Mouse (Mus musculus): Measurements from ENCODE around the gene Dbil5.

Gene Dbil5

GRCm38 (mm10) chr11:76236136-76236535 is 18.7 kb downstream of the Dbil5 start:
- no peak for DNase-seq (ENCODE audit: low spot score)

DNA sequence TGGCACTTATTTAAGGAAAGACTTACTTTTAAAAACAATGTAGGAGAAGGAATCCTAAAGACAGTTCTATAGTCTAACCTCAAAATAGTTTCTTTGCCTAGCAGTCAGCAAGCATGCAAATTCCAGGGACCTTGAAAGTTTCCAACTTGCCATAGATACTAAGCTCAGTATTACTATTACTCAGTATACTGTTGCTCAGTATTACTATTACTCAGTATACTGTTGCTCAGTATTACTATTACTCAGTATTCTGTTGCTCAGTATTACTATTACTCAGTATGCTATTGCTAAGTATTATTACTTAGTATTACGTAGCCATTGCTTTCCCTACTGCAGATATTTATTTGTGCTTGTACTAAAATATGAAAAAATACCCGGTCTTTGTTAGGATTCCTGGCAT is 22.3 kb downstream of the Dbil5 start:
- no peak for DNase-seq (ENCODE audit: low spot score)

GRCm38 (mm10) chr11:76242901-76243810 is 25.7 kb downstream of the Dbil5 start, which contains the start of the genes Mrm3 and Glod4:
Mrm3 (plus strand) TSS chr11:76243715.
Glod4 (minus strand) TSS chr11:76243725.
- DNase-seq (ENCODE audit: low spot score) = peak; percentile 92

- DNase-seq (ENCODE audit: low spot score) = no peak
Measured at GRCm38 (mm10) chr11:76243811-76244546, 26.6 kb downstream of the Dbil5 start.

GRCm38 (mm10) chr11:76246439-76246838 is 29.0 kb downstream of the Dbil5 start:
- no peak for DNase-seq (ENCODE audit: low spot score)

GRCm38 (mm10) chr11:76247239-76247638 is 29.8 kb downstream of the Dbil5 start:
- DNase-seq (ENCODE audit: low spot score) = no peak

DNA sequence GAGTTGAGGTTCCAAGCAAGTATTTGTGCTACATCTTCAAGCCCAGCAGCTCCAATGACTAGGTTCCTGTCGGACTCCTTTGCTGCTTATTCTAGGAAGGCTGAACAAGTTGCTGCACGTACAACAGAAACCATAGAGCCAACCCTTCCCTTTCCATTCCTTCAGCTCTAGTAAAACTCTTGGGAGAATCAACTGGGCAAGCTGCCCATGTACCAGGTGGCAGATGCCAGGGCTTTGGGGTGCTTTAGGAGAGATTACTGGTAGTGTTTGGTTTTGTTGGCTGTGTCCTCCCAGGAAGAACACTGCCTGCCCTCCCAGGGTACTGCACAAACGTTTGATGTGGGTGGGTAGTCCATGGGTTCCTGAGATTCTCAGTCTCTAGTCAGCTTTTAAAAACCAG is 34.6 kb downstream of the Dbil5 start:
- DNase-seq (ENCODE audit: low spot score) = no peak

DNA sequence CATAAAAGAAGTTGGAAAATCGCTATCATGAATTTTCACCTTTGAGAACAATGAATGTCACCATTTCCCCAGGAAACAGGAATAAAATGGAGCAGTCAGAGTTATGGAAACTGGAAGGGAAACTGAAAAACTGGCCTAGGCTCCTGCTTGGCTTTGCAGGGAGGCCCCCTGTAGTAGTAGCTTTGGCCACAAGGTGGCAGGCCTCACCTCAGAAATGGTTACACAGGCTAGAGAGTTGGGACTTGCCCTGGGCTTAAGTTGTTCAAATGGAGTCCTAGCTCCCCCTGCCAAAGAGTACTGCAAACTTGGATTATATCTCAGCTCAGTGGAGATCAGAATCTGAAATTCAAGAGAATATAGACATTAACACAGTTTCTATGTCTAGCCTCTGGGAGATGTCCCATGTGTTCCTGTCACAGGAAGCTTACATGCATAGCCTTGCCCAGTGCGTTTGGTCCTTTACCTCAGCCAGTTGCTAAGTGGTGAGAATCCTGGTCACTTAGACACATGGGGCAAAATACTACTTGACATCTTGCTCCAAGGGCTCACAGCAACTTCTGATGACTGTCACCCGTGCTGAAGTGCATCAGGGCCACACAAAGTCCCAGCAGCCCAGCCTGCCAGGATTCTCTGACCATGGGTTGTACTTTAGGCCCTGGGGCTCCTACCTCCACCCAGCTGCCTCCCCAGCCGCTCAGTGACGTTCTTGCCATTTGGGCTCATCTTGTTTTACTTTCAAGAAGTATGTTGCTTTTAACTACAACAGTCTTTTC is 35.9 kb downstream of the Dbil5 start:
- DNase-seq (ENCODE audit: low spot score) = peak; percentile 78

- DNase-seq (ENCODE audit: low spot score) = no peak
Measured at GRCm38 (mm10) chr11:76253918-76254264, 36.5 kb downstream of the Dbil5 start.

GRCm38 (mm10) chr11:76255431-76256001 is 38.1 kb downstream of the Dbil5 start:
- DNase-seq (ENCODE audit: low spot score) = no peak

GRCm38 (mm10) chr11:76256129-76256528 is 38.7 kb downstream of the Dbil5 start:
- no peak for DNase-seq (ENCODE audit: low spot score)

DNA sequence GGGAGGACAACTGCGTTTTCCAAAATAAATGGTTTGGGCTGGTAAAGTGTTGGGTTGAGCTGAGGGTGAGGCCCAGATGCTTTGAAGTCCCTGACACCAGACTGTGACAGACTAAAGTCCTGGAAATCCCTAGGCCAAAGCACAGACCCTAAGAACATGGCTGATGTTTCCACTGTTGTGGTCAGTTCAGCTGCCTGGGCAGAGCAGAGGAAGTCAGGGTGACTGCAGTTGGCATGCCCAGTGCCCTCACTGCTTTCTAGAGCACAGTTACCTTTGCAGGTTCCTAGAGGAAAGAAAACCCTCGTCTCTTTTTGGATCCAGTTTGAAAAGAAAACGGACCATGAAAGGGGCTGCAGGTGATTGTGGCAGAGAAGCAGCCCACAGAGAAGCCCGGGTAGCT is 40.0 kb downstream of the Dbil5 start:
- no peak for DNase-seq (ENCODE audit: low spot score)

GRCm38 (mm10) chr11:76258511-76258910 is 41.1 kb downstream of the Dbil5 start:
- no peak for DNase-seq (ENCODE audit: low spot score)

- DNase-seq (ENCODE audit: low spot score) = no peak
Measured at GRCm38 (mm10) chr11:76260208-76261050, 43.0 kb downstream of the Dbil5 start.

- no peak for DNase-seq (ENCODE audit: low spot score)
Measured at GRCm38 (mm10) chr11:76261224-76261623, 43.8 kb downstream of the Dbil5 start.

GRCm38 (mm10) chr11:76262611-76263351 is 45.4 kb downstream of the Dbil5 start:
- DNase-seq (ENCODE audit: low spot score) = no peak

GRCm38 (mm10) chr11:76267550-76267949 is 50.1 kb downstream of the Dbil5 start:
- DNase-seq (ENCODE audit: low spot score) = no peak

- no peak for DNase-seq (ENCODE audit: low spot score)
Measured at GRCm38 (mm10) chr11:76268001-76268459, 50.6 kb downstream of the Dbil5 start.
